Mouse (Mus musculus) embryonic facial prominence, embryonic 14.5 days (tissue): ENCODE data around the gene Gba. TPM values are rescaled to one million over a fixed set of nuclear protein-coding genes. Genes with fewer than 3 reads are reported as not detected.

ENCODE experiments used
- ATAC-seq: fragments of 200-750 bp; cut with Nextera tagmentation; 2 replicates; pipeline ENCODE4 v1.8.0; 2017; ENCODE audit warnings: low read depth, moderate number of reproducible peaks, moderate TSS enrichment
- DNase-seq: peaks from one replicate; pipeline ENCODE4 v3.0.0-alpha.2; 2015; ENCODE audit warnings: low spot score
- H3K27ac ChIP-seq: fragments of 300-500 bp; sonication (generic); replicated peaks from 2 replicates; pipeline ENCODE4 v1.5.1; 2014; ENCODE audit warnings: low read depth, mild to moderate bottlenecking, low read length, moderate library complexity
- H3K27me3 ChIP-seq: fragments of 300-500 bp; sonication (generic); replicated peaks from 2 replicates; pipeline ENCODE4 v1.6.1; 2014; ENCODE audit warnings: low read length; ENCODE audit not compliant: control insufficient read depth, insufficient read depth
- H3K36me3 ChIP-seq: fragments of 300-500 bp; sonication (generic); 2 replicates; pipeline ENCODE4 v1.6.1; 2014; ENCODE audit warnings: low read length, mixed read lengths; ENCODE audit not compliant: control insufficient read depth, insufficient read depth
- H3K4me1 ChIP-seq: fragments of 300-500 bp; sonication (generic); 2 replicates; pipeline ENCODE4 v1.6.1; 2014; ENCODE audit warnings: antibody characterized with exemption, low read length; ENCODE audit not compliant: control insufficient read depth, insufficient read depth
- H3K4me2 ChIP-seq: fragments of 300-500 bp; sonication (generic); 2 replicates; pipeline ENCODE4 v1.6.1; 2014; ENCODE audit warnings: low read depth, mild to moderate bottlenecking, low read length, moderate library complexity, mixed read lengths
- H3K4me3 ChIP-seq: fragments of 300-500 bp; sonication (generic); 2 replicates; pipeline ENCODE4 v1.5.1; 2014; ENCODE audit warnings: low read depth, mild to moderate bottlenecking, low read length
- H3K9ac ChIP-seq: fragments of 300-500 bp; sonication (generic); 2 replicates; pipeline ENCODE4 v1.6.1; 2014; ENCODE audit warnings: low read depth, mild to moderate bottlenecking, low read length, moderate library complexity, mixed read lengths
- H3K9me3 ChIP-seq: fragments of 300-500 bp; sonication (generic); 2 replicates; pipeline ENCODE4 v1.6.1; 2016; ENCODE audit warnings: low read length; ENCODE audit not compliant: control insufficient read depth
- WGBS: fragments of 180-500 bp; shearing (Covaris S2); extraction: QIAGEN DNeasy Blood & Tissue Kit; methylation state at CpG from one replicate; pipeline ENCODE4 v1.1.7; 2014; 5-methylcytosine and 5-hydroxymethylcytosine counted together
- polyA plus RNA-seq: library from polyadenylated mRNA; unstranded; fragments of >200 nt; fragmentation: Nextera tagmentation; extraction: Ambion mirVana; gene quantifications from 2 replicates; pipeline ENCODE4 v1.2.1, GENCODE M21; 2014

Gba gene
- polyA plus RNA-seq, 1 experiment from 2014 or later: 47.8 TPM

GRCm38 (mm10) chr3:89206695-89207094 lies 4.0 kb downstream of the Gba start:
- Histone ChIP-seq H3K27ac (no peak overlapping the region), H3K4me1 (peaks cover 5% of the 10 kb centered on the region), H3K36me3 (peaks cover 60% of the 10 kb centered on the region), H3K9me3 (no peaks in the 10 kb centered on the region), H3K27me3 (no peaks in the 10 kb centered on the region), H3K4me3 (no peak overlapping the region), H3K4me2 (no peak overlapping the region), H3K9ac (no peak overlapping the region)
- no peak for ATAC-seq
- DNase-seq: no peak
- 82% methylated on average over 2 of the region's 2 CpGs for WGBS

GRCm38 (mm10) chr3:89208075-89208657 lies 5.4 kb downstream of the Gba start:
- Histone ChIP-seq H3K27ac (no peak overlapping the region), H3K4me2 (no peak overlapping the region), H3K36me3 (peaks cover 60% of the 10 kb centered on the region), H3K9me3 (no peaks in the 10 kb centered on the region), H3K4me3 (no peak overlapping the region), H3K27me3 (no peaks in the 10 kb centered on the region), H3K4me1 (peaks cover 12% of the 10 kb centered on the region), H3K9ac (no peak overlapping the region)
- 91% methylated on average over 13 of the region's 13 CpGs for WGBS
- ATAC-seq (no peak), DNase-seq (no peak)

- Histone ChIP-seq H3K9ac (no peak overlapping the region), H3K9me3 (no peaks in the 10 kb centered on the region), H3K4me1 (peaks cover 10% of the 10 kb centered on the region; the same call in 1 of the 2 replicates), H3K27ac (no peak overlapping the region), H3K27me3 (no peaks in the 10 kb centered on the region), H3K36me3 (peaks cover 60% of the 10 kb centered on the region), H3K4me3 (no peak overlapping the region), H3K4me2 (no peak overlapping the region)
- ATAC-seq (no peak), DNase-seq (no peak)
- WGBS: 84% methylated on average over 6 of the region's 6 CpGs
Observed at GRCm38 (mm10) chr3:89208736-89209135, 6.0 kb downstream of the Gba start.

- H3K36me3 ChIP-seq: peaks cover 60% of the 10 kb centered on the region
- ATAC-seq: no peak
- peaks cover 10% of the 10 kb centered on the region; the same call in 1 of the 2 replicates for H3K4me1 ChIP-seq
- no peak overlapping the region for H3K4me3 ChIP-seq
- no peak for DNase-seq
- H3K27ac ChIP-seq: no peak overlapping the region; the same call in 1 of the 2 replicates
- 93% methylated on average over 6 of the region's 7 CpGs for WGBS
- no peak overlapping the region for H3K4me2 ChIP-seq
- H3K9ac ChIP-seq: no peak overlapping the region
- H3K9me3 ChIP-seq: no peaks in the 10 kb centered on the region
- no peaks in the 10 kb centered on the region for H3K27me3 ChIP-seq
Observed at GRCm38 (mm10) chr3:89209731-89210130, 7.0 kb downstream of the Gba start.

GRCm38 (mm10) chr3:89210162-89210561 lies 7.4 kb downstream of the Gba start:
- WGBS: 77% methylated on average over 13 of the region's 13 CpGs
- no peaks in the 10 kb centered on the region for H3K27me3 ChIP-seq
- H3K4me3 ChIP-seq: no peak overlapping the region
- peaks cover 59% of the 10 kb centered on the region for H3K36me3 ChIP-seq
- ATAC-seq: no peak
- 0 out of 2 replicates have a peak overlapping the region, but pooled peaks have one; percentile 12 for H3K4me2 ChIP-seq
- peaks cover 11% of the 10 kb centered on the region; the same call in 1 of the 2 replicates for H3K4me1 ChIP-seq
- peak overlapping the region; percentile 52; the same call in 1 of the 2 replicates for H3K27ac ChIP-seq
- peak overlapping the region; percentile 25; the same call in 1 of the 2 replicates for H3K9ac ChIP-seq
- no peaks in the 10 kb centered on the region for H3K9me3 ChIP-seq
- no peak for DNase-seq

- Histone ChIP-seq H3K4me1 (peaks cover 14% of the 10 kb centered on the region; the same call in 1 of the 2 replicates), H3K9me3 (no peaks in the 10 kb centered on the region), H3K9ac (peak overlapping the region; percentile 25; the same call in 1 of the 2 replicates), H3K4me3 (no peak overlapping the region), H3K4me2 (peak overlapping the region; percentile 12; the same call in 1 of the 2 replicates), H3K36me3 (peaks cover 53% of the 10 kb centered on the region), H3K27me3 (no peaks in the 10 kb centered on the region), H3K27ac (peak overlapping the region; percentile 67)
- ATAC-seq (no peak), DNase-seq (peak; percentile 78)
- 73% methylated on average over 6 of the region's 7 CpGs for WGBS
Observed at GRCm38 (mm10) chr3:89210731-89211130, 8.0 kb downstream of the Gba start.

GRCm38 (mm10) chr3:89213803-89214530 lies 11.2 kb downstream of the Gba start:
- H3K4me2 ChIP-seq: peak overlapping the region; percentile 77
- H3K27me3 ChIP-seq: no peaks in the 10 kb centered on the region
- peak overlapping the region; percentile 82 for H3K9ac ChIP-seq
- H3K4me3 ChIP-seq: peak overlapping the region; percentile 68
- H3K36me3 ChIP-seq: peaks cover 21% of the 10 kb centered on the region
- peak; percentile 94 for ATAC-seq
- peak; percentile 98 for DNase-seq
- no peaks in the 10 kb centered on the region for H3K9me3 ChIP-seq
- H3K4me1 ChIP-seq: peaks cover 14% of the 10 kb centered on the region; the same call in 1 of the 2 replicates
- peak overlapping the region; percentile 98 for H3K27ac ChIP-seq
- WGBS: 1% methylated on average over 41 of the region's 69 CpGs

GRCm38 (mm10) chr3:89214681-89215411 lies 12.1 kb downstream of the Gba start, which contains the start of gene Thbs3:
Thbs3 (plus strand) TSS chr3:89215180.
- Histone ChIP-seq H3K4me1 (peaks cover 14% of the 10 kb centered on the region; the same call in 1 of the 2 replicates), H3K9ac (peak within 1 kb of the TSS; percentile 82), H3K27me3 (no peaks in the 10 kb centered on the region), H3K4me3 (peak within 1 kb of the TSS; percentile 68), H3K9me3 (no peaks in the 10 kb centered on the region), H3K27ac (peak within 1 kb of the TSS; percentile 98), H3K36me3 (peaks cover 13% of the 10 kb centered on the region), H3K4me2 (peak within 1 kb of the TSS; percentile 77)
- ATAC-seq (no peak), DNase-seq (peak; percentile 76)
- 2% methylated on average over 19 of the region's 19 CpGs for WGBS
